Mouse (Mus musculus) ES-Bruce4 (cell line): ENCODE results near the gene Shb. TPM values are rescaled to one million over a fixed set of nuclear protein-coding genes. Genes with fewer than 3 reads are reported as not detected.

ENCODE experiments used
- H3K27ac ChIP-seq: 2 replicates; pipeline ENCODE4 v1.5.1; 2012; ENCODE audit warnings: low read length, inconsistent platforms; ENCODE audit not compliant: insufficient read depth
- H3K27me3 ChIP-seq: 2 replicates; pipeline ENCODE4 v1.6.1; 2012; ENCODE audit warnings: mild to moderate bottlenecking, low read length, inconsistent platforms; ENCODE audit not compliant: control insufficient read depth, poor library complexity, insufficient read depth, severe bottlenecking
- H3K36me3 ChIP-seq: 2 replicates; pipeline ENCODE4 v1.6.1; 2012; ENCODE audit warnings: inconsistent platforms, mild to moderate bottlenecking, low read length, moderate library complexity; ENCODE audit not compliant: control insufficient read depth, poor library complexity, insufficient read depth, severe bottlenecking
- H3K4me1 ChIP-seq: one replicate; pipeline ENCODE4 v1.8.1; 2011; ENCODE audit warnings: low read length; ENCODE audit not compliant: control insufficient read depth, insufficient read depth
- H3K4me3 ChIP-seq: 2 replicates; pipeline ENCODE4 v1.5.1; 2011; ENCODE audit warnings: low read depth, mild to moderate bottlenecking, low read length
- H3K9ac ChIP-seq: 2 replicates; pipeline ENCODE4 v1.6.1; 2012; ENCODE audit warnings: low read depth, mild to moderate bottlenecking, inconsistent platforms; ENCODE audit not compliant: poor library complexity, severe bottlenecking
- H3K9me3 ChIP-seq: replicated peaks from 2 replicates; pipeline ENCODE4 v1.6.1; 2012; ENCODE audit warnings: mild to moderate bottlenecking, low read length, inconsistent platforms; ENCODE audit not compliant: control insufficient read depth, poor library complexity, insufficient read depth, severe bottlenecking
- CTCF ChIP-seq: IDR thresholded peaks from one replicate; pipeline ENCODE4 v1.8.1; 2011; ENCODE audit warnings: low read depth, low read length
- EP300 ChIP-seq: IDR thresholded peaks from 2 replicates; pipeline ENCODE4 v1.6.1; 2011; ENCODE audit warnings: low read depth, low read length; ENCODE audit not compliant: insufficient read depth
- POLR2A ChIP-seq: IDR thresholded peaks from one replicate; pipeline ENCODE4 v1.8.1; 2011; ENCODE audit warnings: low read length; ENCODE audit not compliant: insufficient read depth
- polyA plus RNA-seq: library from polyadenylated mRNA; stranded (reverse); fragments of >200 nt; gene quantifications from 2 replicates; pipeline ENCODE4 v1.2.4, GENCODE M21; 2011; ENCODE audit warnings: low read depth; ENCODE audit not compliant: missing spikeins, insufficient read depth, insufficient read length

The Shb gene
- polyA plus RNA-seq, 1 experiment = 27.4 TPM

DNA sequence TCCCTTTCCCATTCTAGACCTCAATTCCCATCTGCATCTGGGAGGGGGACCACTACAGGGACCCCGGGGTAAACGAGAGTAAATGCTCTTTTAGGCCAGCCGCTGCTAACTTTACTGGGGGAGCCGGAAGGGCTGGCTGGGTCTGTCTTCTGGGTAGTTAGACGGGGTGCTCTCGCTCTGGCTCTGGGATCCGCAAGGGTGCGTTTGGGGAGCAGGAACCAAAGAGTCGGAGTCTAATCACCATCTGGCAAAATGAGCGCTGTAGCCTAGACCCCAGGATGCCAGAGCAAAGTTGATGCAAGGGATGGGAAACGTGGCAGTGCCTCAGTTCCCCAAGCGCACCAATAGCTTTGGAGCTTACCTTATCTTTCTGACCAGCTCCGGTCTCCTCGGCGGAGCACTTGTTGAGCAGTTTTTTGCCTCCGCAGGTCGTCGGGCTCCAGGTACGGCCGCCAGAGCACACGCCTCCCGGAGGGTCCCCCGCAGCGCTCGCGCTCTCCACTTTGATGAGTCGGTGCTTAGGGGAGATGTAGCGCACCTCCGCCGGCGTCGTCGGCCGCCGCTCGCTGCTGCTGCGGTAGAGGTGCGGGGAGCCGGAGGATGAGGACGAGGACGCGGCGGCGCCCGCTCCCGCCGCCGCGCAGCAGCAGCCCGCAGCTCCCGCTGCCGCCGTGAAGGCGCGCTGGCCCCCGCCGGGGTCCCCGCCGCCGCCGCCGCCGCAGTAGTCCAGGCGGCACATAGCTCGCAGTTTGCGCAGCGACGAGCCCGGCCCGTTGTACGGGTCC, 2.9 kb downstream of the Shb start:
- no peaks in the 10 kb centered on the region for H3K4me1 ChIP-seq
- peaks cover 10% of the 10 kb centered on the region for H3K27me3 ChIP-seq
- H3K9me3 ChIP-seq = no peaks in the 10 kb centered on the region
- H3K36me3 ChIP-seq = no peaks in the 10 kb centered on the region
- TF ChIP-seq POLR2A = no peak
- TF ChIP-seq CTCF = no peak
- TF ChIP-seq EP300 = no peak
- peak overlapping the region; percentile 96 for H3K9ac ChIP-seq
- H3K4me3 ChIP-seq = peak overlapping the region; percentile 89
- H3K27ac ChIP-seq = no peak overlapping the region

DNA sequence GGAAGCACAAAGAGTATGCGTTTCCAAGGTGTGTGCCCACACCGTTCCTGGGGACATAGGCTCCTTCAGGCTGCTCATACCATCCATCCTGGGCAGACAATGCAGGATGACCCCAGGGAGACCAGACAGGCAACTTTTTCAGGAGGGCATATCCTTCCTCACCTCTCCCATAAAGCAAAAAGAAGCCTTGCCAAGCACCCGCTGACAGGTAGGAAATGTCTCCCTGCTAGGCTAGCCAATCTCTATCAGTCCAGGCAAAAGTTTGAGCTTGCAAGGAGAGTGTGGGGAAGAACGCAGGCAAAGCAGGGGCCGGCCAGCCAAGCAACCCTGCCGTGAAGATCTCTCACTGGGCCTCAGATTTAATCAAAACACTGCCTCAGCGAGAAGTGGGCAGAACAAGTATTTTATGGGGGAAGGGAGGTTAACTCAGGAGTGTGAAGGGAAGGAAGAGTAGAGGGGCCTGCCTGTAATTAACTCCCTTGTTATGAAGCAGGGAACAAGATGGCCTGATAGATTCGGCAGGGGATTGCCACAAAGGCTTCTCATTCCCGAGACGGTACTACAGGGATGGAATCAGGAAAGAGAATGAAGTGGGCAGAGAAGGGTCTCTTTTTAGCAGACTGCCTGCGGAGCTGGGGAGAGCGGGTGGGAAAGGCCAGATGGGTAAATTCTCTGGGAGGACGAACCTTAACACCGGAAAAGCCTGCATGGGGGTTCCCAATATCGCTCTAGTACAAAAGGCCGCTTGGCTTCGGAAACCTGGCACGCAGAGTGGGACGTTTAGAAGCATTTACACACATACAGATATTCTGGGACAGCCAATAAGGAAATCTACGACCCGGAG, 3.7 kb downstream of the Shb start:
- no peak overlapping the region for H3K27ac ChIP-seq
- no peak for TF ChIP-seq POLR2A
- no peak for TF ChIP-seq EP300
- TF ChIP-seq CTCF = no peak
- peak overlapping the region; percentile 89 for H3K4me3 ChIP-seq
- H3K9me3 ChIP-seq = no peaks in the 10 kb centered on the region
- H3K36me3 ChIP-seq = no peaks in the 10 kb centered on the region; the same call in 1 of the 2 replicates
- H3K4me1 ChIP-seq = no peaks in the 10 kb centered on the region
- peaks cover 10% of the 10 kb centered on the region for H3K27me3 ChIP-seq
- peak overlapping the region; percentile 96 for H3K9ac ChIP-seq

DNA sequence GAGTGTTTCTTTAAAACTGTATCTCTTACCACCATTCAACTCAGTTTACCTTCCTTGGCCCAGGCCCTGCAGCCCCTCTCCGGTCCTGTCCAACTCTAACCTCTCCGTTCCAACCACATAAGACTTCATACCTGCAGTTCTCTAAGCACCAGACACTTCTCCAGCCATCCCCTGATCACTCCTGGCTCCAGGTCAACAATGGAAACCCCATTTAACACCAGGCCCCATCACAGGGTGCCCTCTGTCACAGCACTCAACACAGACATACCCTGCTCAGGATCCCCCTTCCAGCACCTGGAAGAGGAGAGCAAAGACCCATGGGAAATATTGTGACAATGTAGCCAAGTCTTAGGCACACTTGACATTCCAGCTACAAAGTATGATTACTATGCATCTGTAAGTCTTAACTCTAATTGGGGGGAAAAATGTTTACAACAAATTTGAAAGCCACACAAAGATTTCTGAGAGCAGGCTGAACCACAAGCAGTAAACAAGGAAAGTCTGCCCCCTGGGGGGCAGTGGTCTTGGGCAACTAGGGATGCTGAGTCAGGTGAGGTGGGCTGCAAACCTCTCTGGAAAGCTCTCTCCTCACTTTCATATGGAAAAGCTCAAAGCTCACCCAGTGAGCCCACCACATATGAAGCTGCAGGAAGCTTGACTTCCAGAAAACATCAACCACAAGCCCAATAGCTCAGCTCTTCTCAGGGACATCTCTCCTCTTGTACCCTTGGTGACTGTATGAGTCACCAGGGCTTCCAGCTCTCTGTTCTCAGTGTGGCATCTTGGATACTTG, 4.5 kb downstream of the Shb start:
- H3K4me3 ChIP-seq = peak overlapping the region; percentile 89
- H3K27me3 ChIP-seq = peaks cover 10% of the 10 kb centered on the region
- H3K9ac ChIP-seq = no peak overlapping the region
- no peaks in the 10 kb centered on the region; the same call in 1 of the 2 replicates for H3K36me3 ChIP-seq
- no peak overlapping the region for H3K27ac ChIP-seq
- no peaks in the 10 kb centered on the region for H3K9me3 ChIP-seq
- TF ChIP-seq POLR2A (no peak), CTCF (peak; percentile 16)
- peaks cover 3% of the 10 kb centered on the region for H3K4me1 ChIP-seq

DNA sequence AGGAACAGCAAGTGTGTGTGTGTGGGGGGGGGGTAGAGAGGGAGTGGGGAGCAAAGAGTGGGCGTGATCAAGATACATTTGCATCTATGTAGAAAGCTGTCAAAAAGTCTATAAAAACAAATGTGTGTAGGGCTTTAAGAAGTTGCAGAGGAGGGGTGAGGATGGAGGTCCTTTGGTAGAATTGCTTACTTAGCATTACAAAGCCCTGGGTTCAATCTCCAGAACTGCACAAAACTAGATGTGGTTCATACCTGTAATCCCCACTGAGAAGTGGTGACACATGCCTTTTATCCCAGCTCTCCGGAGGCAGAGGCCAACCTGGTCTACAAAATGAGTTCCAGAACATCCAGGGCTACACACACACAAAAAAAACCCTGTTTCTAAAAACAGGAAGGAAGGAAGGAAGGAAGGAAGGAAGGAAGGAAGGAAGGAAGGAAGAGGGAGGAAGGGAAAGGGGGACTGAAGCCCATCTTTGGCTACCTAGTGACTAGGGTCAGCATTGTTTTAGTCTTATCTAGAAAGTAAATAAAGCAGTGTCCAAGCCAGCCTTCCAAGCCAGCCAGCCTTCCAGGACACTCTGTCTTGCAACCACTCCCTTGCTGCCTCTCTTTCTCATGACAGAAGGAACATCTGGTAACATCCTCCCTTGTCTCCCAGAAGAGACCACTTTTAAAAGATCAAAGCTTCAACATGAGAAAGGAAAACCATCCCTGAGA, 5.3 kb downstream of the Shb start:
- peaks cover 3% of the 10 kb centered on the region for H3K4me1 ChIP-seq
- H3K9me3 ChIP-seq = no peaks in the 10 kb centered on the region
- H3K9ac ChIP-seq = no peak overlapping the region
- no peak overlapping the region for H3K27ac ChIP-seq
- TF ChIP-seq CTCF = no peak
- no peak for TF ChIP-seq POLR2A
- no peak for TF ChIP-seq EP300
- H3K27me3 ChIP-seq = peaks cover 10% of the 10 kb centered on the region
- H3K36me3 ChIP-seq = no peaks in the 10 kb centered on the region; the same call in 1 of the 2 replicates
- no peak overlapping the region for H3K4me3 ChIP-seq

DNA sequence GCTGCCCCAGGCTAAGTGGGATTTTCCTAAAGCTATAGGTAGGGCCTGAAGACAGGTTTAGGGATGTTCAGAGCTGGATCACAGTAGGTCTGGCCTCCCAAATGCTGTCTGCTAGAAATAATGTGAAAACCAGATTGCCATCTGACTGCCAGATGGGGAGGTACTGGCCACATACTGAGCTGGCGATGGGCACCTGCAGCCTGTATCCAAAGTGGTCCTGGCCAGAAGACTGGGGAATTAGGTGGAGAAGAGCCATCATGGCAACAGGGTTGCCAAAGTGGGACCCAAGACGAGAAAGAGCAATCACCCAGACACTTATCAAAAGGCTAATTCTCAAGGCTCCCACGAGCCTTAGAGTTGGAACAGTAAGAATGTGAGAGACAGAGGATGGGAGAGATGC, 6.1 kb downstream of the Shb start:
- Histone ChIP-seq H3K4me1 (peaks cover 3% of the 10 kb centered on the region), H3K4me3 (no peak overlapping the region), H3K36me3 (no peaks in the 10 kb centered on the region; the same call in 1 of the 2 replicates), H3K9me3 (no peaks in the 10 kb centered on the region), H3K27me3 (peaks cover 10% of the 10 kb centered on the region), H3K9ac (no peak overlapping the region), H3K27ac (no peak overlapping the region)
- TF ChIP-seq EP300 (no peak), CTCF (no peak), POLR2A (no peak)
